Mouse (Mus musculus): ENCODE measurements around the gene Gm6588. TPM values are rescaled to one million over a fixed set of nuclear protein-coding genes. Genes with fewer than 3 reads are reported as not detected.

Gene Gm6588
- polyA plus RNA-seq, 1 experiment: not detected

DNA sequence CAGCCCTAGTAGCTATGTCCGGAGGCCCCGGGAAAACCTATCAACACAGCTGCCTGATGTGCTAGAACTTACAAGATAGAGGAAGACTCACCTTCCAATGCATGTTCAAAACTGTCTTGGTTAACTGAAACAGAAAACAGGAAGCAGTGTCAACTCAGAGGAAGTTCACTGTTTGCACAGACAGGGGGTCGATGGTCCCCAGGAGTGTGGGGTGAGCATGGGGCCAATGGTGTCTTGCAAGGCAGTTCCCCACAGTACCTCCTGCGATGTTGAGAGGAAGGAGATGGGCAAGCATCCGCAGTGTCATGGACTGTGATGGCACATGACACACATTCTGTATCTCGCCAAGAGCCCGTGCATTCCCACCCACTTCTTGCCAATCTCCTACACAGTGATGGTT is 22.6 kb upstream of the Gm6588 start:
- TF ChIP-seq CTCF (IDR thresholded peaks at IDR 0.05; ENCODE audit: extremely low read depth, insufficient read depth, low read length) (no peak), POLR2A (IDR thresholded peaks at IDR 0.05; ENCODE audit: extremely low read depth, insufficient read depth, low read length) (no peak)
- Histone ChIP-seq H3K4me3 (ENCODE audit: insufficient read depth, low read length) (no peak overlapping the region), H3K27ac (ENCODE audit: insufficient read depth, low read length) (no peak overlapping the region), H3K4me1 (ENCODE audit: control insufficient read depth, insufficient read depth, low read length) (no peaks in the 10 kb centered on the region)

DNA sequence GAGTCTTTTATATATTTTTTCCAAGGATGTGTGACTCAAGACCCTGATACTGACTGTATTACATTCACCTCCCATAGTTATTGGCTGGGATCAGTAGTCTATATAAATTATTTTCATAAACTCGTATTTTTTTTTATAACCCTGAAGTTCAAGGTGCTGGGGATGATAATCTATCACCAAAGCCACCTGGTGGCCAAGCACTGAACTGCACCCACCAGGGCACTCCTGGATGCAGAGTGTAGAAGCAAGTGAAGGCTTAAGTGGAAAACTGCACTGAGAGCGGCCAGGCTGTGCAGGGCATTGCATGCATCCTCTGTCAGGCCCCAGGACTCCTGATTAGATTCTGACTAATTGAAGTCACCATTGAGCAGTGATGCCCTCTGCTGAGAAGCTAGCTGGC is 21.9 kb upstream of the Gm6588 start:
- no peaks in the 10 kb centered on the region for H3K4me1 ChIP-seq (ENCODE audit: control insufficient read depth, insufficient read depth, low read length)
- TF ChIP-seq CTCF (IDR thresholded peaks at IDR 0.05; ENCODE audit: extremely low read depth, insufficient read depth, low read length) (peak; percentile 70), POLR2A (IDR thresholded peaks at IDR 0.05; ENCODE audit: extremely low read depth, insufficient read depth, low read length) (no peak)
- no peak overlapping the region for H3K4me3 ChIP-seq (ENCODE audit: insufficient read depth, low read length)
- H3K27ac ChIP-seq (ENCODE audit: insufficient read depth, low read length): no peak overlapping the region

DNA sequence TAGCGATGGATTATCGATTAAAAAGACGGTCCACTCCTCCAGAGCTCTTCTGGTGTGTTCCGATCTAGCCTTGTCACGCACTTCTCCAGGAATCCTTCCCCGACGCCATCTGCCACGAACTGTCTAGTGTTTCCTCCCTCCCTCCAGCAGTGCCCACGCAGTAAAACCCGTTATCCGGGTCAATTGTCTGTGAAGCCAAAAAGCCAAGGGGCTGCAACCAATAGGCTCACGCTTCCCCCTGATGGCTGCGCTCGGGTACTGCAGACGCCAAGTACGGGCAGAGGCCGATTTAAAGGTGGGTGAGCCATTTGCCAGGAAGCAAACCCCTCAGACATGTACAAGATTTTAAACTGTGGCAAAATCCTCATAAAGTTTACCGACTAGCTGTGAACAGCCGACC is 20.3 kb upstream of the Gm6588 start:
- Histone ChIP-seq H3K4me1 (ENCODE audit: control insufficient read depth, insufficient read depth, low read length) (no peaks in the 10 kb centered on the region; the same call in 1 of the 2 replicates), H3K4me3 (ENCODE audit: insufficient read depth, low read length) (no peak overlapping the region), H3K27ac (ENCODE audit: insufficient read depth, low read length) (no peak overlapping the region)
- TF ChIP-seq CTCF (IDR thresholded peaks at IDR 0.05; ENCODE audit: extremely low read depth, insufficient read depth, low read length): peak; percentile 76
- no peak for TF ChIP-seq POLR2A (IDR thresholded peaks at IDR 0.05; ENCODE audit: extremely low read depth, insufficient read depth, low read length)

DNA sequence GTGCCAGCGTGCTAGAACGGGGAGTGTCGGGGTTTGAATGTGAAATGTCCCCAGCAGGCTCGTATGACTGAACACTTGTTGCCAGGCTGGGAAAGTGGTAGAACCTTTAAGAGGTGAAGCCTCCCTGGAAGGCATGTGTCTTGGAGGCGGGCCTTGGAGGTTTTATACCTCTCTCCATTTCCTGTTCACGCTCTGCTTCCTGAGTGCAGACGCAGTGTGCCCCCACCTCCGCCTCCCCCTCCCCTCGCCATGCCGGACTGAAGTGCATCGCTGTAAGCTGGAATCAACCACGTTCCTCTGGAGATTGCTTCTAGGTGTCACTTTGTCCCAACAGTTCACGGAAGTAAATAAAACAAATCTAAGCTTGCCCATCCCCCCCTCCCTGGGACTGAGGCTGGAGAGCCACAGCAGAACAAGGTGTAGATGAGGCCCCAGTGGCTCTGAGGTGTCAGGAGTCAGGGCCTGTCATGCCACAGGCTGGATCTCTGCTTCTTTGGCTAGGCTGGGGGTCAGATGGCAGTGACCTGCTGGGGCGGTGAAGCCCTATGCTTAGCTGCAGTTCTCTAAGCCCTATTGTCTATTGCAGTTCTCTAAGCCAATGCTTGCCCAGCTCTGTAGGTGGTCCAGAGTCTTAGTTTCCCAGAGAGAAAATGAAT is 18.0 kb upstream of the Gm6588 start:
- TF ChIP-seq CTCF (IDR thresholded peaks at IDR 0.05; ENCODE audit: extremely low read depth, insufficient read depth, low read length): no peak
- TF ChIP-seq POLR2A (IDR thresholded peaks at IDR 0.05; ENCODE audit: extremely low read depth, insufficient read depth, low read length): no peak
- no peak overlapping the region for H3K4me3 ChIP-seq (ENCODE audit: insufficient read depth, low read length)
- H3K4me1 ChIP-seq (ENCODE audit: control insufficient read depth, insufficient read depth, low read length): no peaks in the 10 kb centered on the region; the same call in 1 of the 2 replicates
- H3K27ac ChIP-seq (ENCODE audit: insufficient read depth, low read length): no peak overlapping the region

DNA sequence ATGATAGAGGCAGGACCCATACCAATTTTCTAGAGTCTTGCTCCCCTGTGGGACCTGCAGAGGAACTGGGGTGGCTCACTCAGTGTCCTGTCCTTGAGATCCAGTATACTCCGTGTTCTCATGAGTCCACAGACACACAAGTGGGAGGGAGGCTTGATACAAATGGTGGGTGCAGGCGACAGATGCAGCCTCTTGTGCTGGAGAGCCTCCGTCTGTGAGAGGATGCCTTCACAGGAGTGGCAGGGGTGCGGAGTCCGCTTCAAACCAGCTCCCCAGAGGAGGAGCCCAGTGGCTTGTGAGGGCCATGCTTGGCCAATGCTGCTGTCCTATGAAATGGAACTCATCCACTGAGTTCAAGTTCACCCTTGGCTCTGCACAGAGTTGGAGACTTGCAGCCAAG is 17.2 kb upstream of the Gm6588 start:
- no peak for TF ChIP-seq CTCF (IDR thresholded peaks at IDR 0.05; ENCODE audit: extremely low read depth, insufficient read depth, low read length)
- TF ChIP-seq POLR2A (IDR thresholded peaks at IDR 0.05; ENCODE audit: extremely low read depth, insufficient read depth, low read length): no peak
- H3K27ac ChIP-seq (ENCODE audit: insufficient read depth, low read length): no peak overlapping the region
- no peak overlapping the region for H3K4me3 ChIP-seq (ENCODE audit: insufficient read depth, low read length)
- no peaks in the 10 kb centered on the region; the same call in 1 of the 2 replicates for H3K4me1 ChIP-seq (ENCODE audit: control insufficient read depth, insufficient read depth, low read length)

DNA sequence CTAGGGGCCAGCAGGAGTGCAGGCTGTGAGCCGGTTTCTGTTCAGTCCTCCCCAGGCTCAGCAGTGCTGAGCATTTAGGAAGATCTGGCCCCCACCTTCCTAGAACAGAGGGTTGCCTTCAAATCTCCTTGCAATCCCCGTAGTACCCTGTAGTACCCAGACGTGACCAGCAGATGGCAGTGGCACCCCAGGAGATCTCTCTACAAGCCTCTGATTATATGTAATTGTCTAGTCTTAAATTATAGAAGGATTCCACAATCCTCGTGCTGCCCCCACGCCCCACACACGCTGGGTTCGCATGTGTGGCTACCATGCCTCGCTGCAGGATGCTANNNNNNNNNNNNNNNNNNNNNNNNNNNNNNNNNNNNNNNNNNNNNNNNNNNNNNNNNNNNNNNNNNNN is 16.2 kb upstream of the Gm6588 start:
- Histone ChIP-seq H3K4me3 (ENCODE audit: insufficient read depth, low read length) (no peak overlapping the region), H3K27ac (ENCODE audit: insufficient read depth, low read length) (no peak overlapping the region), H3K4me1 (ENCODE audit: control insufficient read depth, insufficient read depth, low read length) (no peaks in the 10 kb centered on the region; the same call in 1 of the 2 replicates)
- no peak for TF ChIP-seq POLR2A (IDR thresholded peaks at IDR 0.05; ENCODE audit: extremely low read depth, insufficient read depth, low read length)
- TF ChIP-seq CTCF (IDR thresholded peaks at IDR 0.05; ENCODE audit: extremely low read depth, insufficient read depth, low read length): peak; percentile 88

DNA sequence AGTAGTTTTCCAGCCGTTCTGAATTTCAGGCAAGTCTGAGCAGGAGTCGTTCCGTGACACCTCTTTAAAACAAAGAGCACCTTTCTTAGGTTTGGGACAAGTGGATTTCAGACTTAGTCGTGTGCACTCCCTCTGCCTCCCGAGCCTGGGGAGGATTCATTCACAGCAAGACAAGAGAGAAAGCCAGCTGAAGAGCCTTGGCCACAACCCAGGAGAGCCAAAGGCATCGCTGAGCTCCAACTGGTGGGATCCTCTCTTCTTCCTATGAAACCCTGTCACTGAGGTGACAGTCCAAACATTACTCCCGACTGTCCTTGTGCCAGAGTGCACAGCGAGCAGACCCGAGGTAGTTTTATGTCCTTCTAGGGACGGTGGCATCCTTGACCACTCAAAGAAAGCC is 10.7 kb upstream of the Gm6588 start:
- Histone ChIP-seq H3K4me3 (ENCODE audit: insufficient read depth, low read length) (no peak overlapping the region), H3K27ac (ENCODE audit: insufficient read depth, low read length) (no peak overlapping the region), H3K4me1 (ENCODE audit: control insufficient read depth, insufficient read depth, low read length) (peaks cover 9% of the 10 kb centered on the region)
- TF ChIP-seq CTCF (IDR thresholded peaks at IDR 0.05; ENCODE audit: extremely low read depth, insufficient read depth, low read length) (no peak), POLR2A (IDR thresholded peaks at IDR 0.05; ENCODE audit: extremely low read depth, insufficient read depth, low read length) (no peak)

DNA sequence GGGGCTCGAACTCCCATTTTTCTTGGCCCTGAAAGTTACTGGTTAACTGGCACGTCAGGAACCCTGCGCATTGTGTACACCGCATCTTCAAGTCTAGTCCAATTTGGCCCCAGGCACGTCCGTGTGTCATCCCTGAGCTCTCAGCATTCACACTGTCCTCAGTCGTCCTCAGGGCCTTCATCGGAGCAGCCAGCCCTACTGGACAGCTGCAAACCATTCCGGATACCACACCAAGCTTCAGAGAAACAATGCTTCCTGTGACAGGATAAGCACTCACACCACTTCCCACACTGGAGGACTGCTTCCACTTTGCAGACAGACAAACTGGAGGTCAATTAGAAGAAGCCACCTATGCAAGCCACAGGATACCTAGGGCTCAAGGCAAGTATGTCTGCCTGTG is 3.9 kb downstream of the Gm6588 start:
- H3K4me3 ChIP-seq (ENCODE audit: insufficient read depth, low read length): no peak overlapping the region
- TF ChIP-seq CTCF (IDR thresholded peaks at IDR 0.05; ENCODE audit: extremely low read depth, insufficient read depth, low read length): no peak
- TF ChIP-seq POLR2A (IDR thresholded peaks at IDR 0.05; ENCODE audit: extremely low read depth, insufficient read depth, low read length): no peak
- peaks cover 3% of the 10 kb centered on the region for H3K4me1 ChIP-seq (ENCODE audit: control insufficient read depth, insufficient read depth, low read length)
- H3K27ac ChIP-seq (ENCODE audit: insufficient read depth, low read length): no peak overlapping the region

DNA sequence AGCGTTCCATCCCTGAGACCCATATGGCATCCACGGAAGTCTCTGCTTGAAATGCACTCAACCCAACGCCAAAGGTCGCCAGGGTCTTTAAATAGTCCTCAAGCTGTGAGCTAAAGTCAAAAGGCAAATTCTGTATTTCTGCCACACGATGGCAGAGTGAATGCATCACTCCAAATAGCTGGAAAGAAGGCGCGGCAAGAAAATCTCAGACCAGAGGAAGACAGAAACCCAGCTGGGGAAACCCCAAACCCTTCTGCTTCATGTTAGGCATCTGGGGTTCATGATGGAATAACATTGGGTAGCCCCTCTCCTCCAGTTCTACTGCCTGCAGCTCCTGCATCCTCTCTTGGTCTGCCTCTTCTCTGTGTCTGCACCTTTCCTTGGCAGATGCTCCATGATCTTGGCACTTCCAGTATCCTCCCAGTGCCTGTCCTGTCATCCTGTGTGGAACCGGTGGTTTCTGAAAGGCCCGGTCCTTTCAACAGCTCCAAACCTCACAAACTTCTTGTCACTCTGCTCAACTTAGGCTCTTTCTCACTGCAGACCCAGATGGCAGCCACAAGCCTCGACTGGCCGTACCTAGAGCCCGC is 5.8 kb downstream of the Gm6588 start:
- no peak overlapping the region for H3K27ac ChIP-seq (ENCODE audit: insufficient read depth, low read length)
- TF ChIP-seq POLR2A (IDR thresholded peaks at IDR 0.05; ENCODE audit: extremely low read depth, insufficient read depth, low read length) (no peak), CTCF (IDR thresholded peaks at IDR 0.05; ENCODE audit: extremely low read depth, insufficient read depth, low read length) (peak; percentile 29; the same call in 1 of the 2 replicates)

DNA sequence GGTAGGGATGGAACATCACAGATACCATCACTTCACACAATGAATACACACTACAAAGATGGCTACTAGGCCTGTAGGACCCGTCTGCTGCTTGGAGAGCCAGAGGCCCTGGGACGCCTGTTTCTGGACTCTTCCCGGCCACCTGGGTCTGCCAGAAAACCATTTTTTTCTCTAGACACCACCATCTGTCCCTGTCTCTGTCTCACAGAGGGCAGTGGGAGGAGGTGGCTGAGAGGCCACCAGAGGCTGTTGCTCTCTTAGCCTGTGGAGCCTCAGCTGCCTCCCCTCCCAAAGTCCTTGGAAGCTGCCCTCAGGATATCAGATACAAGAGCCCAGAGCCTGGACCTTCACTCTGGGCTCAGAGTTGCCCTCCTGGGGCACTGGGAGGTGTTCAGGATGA is 10.7 kb downstream of the Gm6588 start:
- Histone ChIP-seq H3K4me3 (ENCODE audit: insufficient read depth, low read length) (no peak overlapping the region), H3K27ac (ENCODE audit: insufficient read depth, low read length) (no peak overlapping the region), H3K4me1 (ENCODE audit: control insufficient read depth, insufficient read depth, low read length) (no peaks in the 10 kb centered on the region)
- TF ChIP-seq POLR2A (IDR thresholded peaks at IDR 0.05; ENCODE audit: extremely low read depth, insufficient read depth, low read length) (no peak), CTCF (IDR thresholded peaks at IDR 0.05; ENCODE audit: extremely low read depth, insufficient read depth, low read length) (no peak)

More for the DNA sequence above, 5.8 kb downstream of the Gm6588 start:
- H3K4me3 ChIP-seq (ENCODE audit: insufficient read depth, low read length): no peak overlapping the region
- H3K4me1 ChIP-seq (ENCODE audit: control insufficient read depth, insufficient read depth, low read length): peaks cover 3% of the 10 kb centered on the region
